Mouse (Mus musculus) stomach, embryonic 16.5 days (tissue): ENCODE measurements around the gene Chrna9. TPM values are rescaled to one million over a fixed set of nuclear protein-coding genes. Genes with fewer than 3 reads are reported as not detected.

Source experiments
- ATAC-seq: fragments of 200-750 bp; cut with Nextera tagmentation; 2 replicates; pipeline ENCODE4 v1.8.0; 2017; ENCODE audit warnings: moderate number of reproducible peaks, moderate TSS enrichment; ENCODE audit not compliant: insufficient read depth, low FRiP score
- H3K27ac ChIP-seq: fragments of 300-500 bp; sonication (generic); 2 replicates; pipeline ENCODE4 v1.5.1; 2014; ENCODE audit warnings: low read length
- H3K27me3 ChIP-seq: fragments of 300-500 bp; sonication (generic); 2 replicates; pipeline ENCODE4 v1.6.1; 2014; ENCODE audit warnings: low read length, control low read depth, mixed read lengths; ENCODE audit not compliant: control insufficient read depth, insufficient read depth
- H3K36me3 ChIP-seq: fragments of 300-500 bp; sonication (generic); 2 replicates; pipeline ENCODE4 v1.6.1; 2014; ENCODE audit warnings: low read length; ENCODE audit not compliant: control insufficient read depth, insufficient read depth
- H3K4me1 ChIP-seq: fragments of 300-500 bp; sonication (generic); 2 replicates; pipeline ENCODE4 v1.6.1; 2014; ENCODE audit warnings: low read length, control low read depth, mixed read lengths; ENCODE audit not compliant: control insufficient read depth, insufficient read depth
- H3K4me2 ChIP-seq: fragments of 300-500 bp; sonication (generic); 2 replicates; pipeline ENCODE4 v1.6.1; 2014; ENCODE audit warnings: low read depth, low read length, mixed read lengths
- H3K4me3 ChIP-seq: fragments of 300-500 bp; sonication (generic); replicated peaks from 2 replicates; pipeline ENCODE4 v1.5.1; 2014; ENCODE audit warnings: mild to moderate bottlenecking, low read length
- H3K9ac ChIP-seq: fragments of 300-500 bp; sonication (generic); 2 replicates; pipeline ENCODE4 v1.6.1; 2014; ENCODE audit warnings: low read length
- H3K9me3 ChIP-seq: fragments of 300-500 bp; sonication (generic); replicated peaks from 2 replicates; pipeline ENCODE4 v1.6.1; 2016; ENCODE audit warnings: low read length, control low read depth; ENCODE audit not compliant: control insufficient read depth
- WGBS: fragments of 180-500 bp; shearing (Covaris S2); extraction: QIAGEN DNeasy Blood & Tissue Kit; methylation state at CpG from one replicate; pipeline ENCODE4 v1.1.7; 2014; 5-methylcytosine and 5-hydroxymethylcytosine counted together
- polyA plus RNA-seq: library from polyadenylated mRNA; unstranded; fragments of >200 nt; fragmentation: Nextera tagmentation; extraction: Ambion mirVana; gene quantifications from 2 replicates; pipeline ENCODE4 v1.2.1, GENCODE M21; 2015

Gene Chrna9
- polyA plus RNA-seq, 1 experiment from 2014 or later, result 0.43 TPM

GRCm38 (mm10) chr5:65913126-65913525 is 21.6 kb upstream of the Chrna9 start:
- no peak for ATAC-seq
- 88% methylated on average over 9 of the region's 9 CpGs for WGBS
- no peaks in the 10 kb centered on the region for H3K4me1 ChIP-seq

DNA sequence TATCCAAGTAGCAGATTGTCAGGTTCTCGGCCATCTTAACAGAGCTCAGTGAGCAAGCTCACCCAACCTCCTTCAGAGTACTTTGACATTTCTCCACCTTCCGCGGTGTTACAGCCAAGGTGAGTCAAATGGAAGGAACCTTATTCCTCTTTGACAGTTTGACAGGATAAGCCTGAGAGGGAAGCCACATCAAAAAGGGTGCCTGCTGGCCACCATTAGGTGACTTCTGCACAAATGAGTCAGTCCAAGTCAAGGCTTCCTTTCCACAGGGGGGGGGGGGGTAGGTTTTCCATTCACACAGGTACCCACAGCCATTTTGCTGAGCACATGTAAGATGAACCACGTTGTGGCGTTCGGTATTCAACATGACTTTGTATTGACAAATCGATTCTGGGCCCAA is 20.4 kb upstream of the Chrna9 start:
- Histone ChIP-seq H3K9ac (no peak overlapping the region), H3K4me3 (no peak overlapping the region), H3K27me3 (no peaks in the 10 kb centered on the region), H3K9me3 (no peaks in the 10 kb centered on the region), H3K36me3 (no peaks in the 10 kb centered on the region), H3K4me2 (no peak overlapping the region), H3K27ac (no peak overlapping the region), H3K4me1 (no peaks in the 10 kb centered on the region)
- no peak for ATAC-seq
- WGBS, result 87% methylated on average over 7 of the region's 7 CpGs

More at GRCm38 (mm10) chr5:65913126-65913525, 21.6 kb upstream of the Chrna9 start:
- Histone ChIP-seq H3K9me3 (no peaks in the 10 kb centered on the region), H3K27me3 (no peaks in the 10 kb centered on the region), H3K9ac (no peak overlapping the region), H3K4me3 (no peak overlapping the region), H3K4me2 (no peak overlapping the region), H3K36me3 (no peaks in the 10 kb centered on the region), H3K27ac (no peak overlapping the region)

DNA sequence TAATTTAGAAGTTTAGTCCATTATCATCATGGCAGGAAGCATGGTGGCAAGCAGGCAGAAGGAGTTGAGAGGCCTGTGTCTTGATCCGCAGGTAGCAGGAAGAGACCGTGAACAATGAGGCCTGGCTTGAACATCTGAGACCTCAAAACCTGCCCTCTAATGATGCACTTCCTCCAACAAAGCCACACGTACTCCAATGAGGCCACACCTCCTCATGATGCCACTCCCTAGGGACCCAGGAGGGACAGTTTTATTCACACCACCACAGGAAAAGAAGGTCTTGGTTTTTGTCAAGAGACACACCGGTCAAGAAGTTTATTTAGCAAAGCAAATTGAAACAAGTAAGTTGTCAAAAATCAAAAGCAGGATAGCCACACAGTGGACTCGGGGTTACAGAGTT is 17.8 kb upstream of the Chrna9 start:
- H3K27me3 ChIP-seq, result no peaks in the 10 kb centered on the region
- no peak overlapping the region for H3K9ac ChIP-seq
- WGBS, result 85% methylated on average over 5 of the region's 5 CpGs
- no peak overlapping the region for H3K4me3 ChIP-seq
- no peak overlapping the region for H3K4me2 ChIP-seq
- no peak for ATAC-seq
- H3K4me1 ChIP-seq, result no peaks in the 10 kb centered on the region
- no peak overlapping the region for H3K27ac ChIP-seq
- no peaks in the 10 kb centered on the region for H3K9me3 ChIP-seq
- H3K36me3 ChIP-seq, result no peaks in the 10 kb centered on the region

- Histone ChIP-seq H3K4me2 (no peak overlapping the region), H3K36me3 (no peaks in the 10 kb centered on the region), H3K27ac (no peak overlapping the region), H3K9ac (no peak overlapping the region), H3K4me3 (no peak overlapping the region), H3K4me1 (no peaks in the 10 kb centered on the region), H3K9me3 (no peaks in the 10 kb centered on the region), H3K27me3 (no peaks in the 10 kb centered on the region)
- WGBS, result 85% methylated on average over 3 of the region's 3 CpGs
- ATAC-seq, result no peak
Observed at GRCm38 (mm10) chr5:65918601-65919000, 16.1 kb upstream of the Chrna9 start.

DNA sequence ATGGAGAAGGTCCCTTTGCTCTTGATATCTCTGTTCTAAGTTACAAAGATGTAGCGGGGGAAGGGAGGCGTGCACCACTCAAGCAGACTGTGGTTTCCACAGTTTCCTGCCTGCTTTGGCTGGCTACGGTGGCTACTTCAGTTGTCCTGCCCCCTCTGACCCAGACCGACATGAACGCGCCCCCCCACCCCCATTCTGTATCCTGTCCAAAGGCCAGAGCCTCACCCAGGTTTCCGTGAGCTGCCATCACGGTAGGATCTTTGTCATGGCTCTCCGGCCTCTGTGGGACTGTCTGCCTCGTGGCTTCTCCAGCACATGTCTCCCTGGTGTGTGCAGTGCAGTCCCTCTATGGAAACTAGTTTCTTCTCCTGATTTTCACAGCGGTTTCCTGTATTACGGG is 15.4 kb upstream of the Chrna9 start:
- WGBS, result 83% methylated on average over 12 of the region's 12 CpGs
- no peak for ATAC-seq
- no peak overlapping the region for H3K9ac ChIP-seq

DNA sequence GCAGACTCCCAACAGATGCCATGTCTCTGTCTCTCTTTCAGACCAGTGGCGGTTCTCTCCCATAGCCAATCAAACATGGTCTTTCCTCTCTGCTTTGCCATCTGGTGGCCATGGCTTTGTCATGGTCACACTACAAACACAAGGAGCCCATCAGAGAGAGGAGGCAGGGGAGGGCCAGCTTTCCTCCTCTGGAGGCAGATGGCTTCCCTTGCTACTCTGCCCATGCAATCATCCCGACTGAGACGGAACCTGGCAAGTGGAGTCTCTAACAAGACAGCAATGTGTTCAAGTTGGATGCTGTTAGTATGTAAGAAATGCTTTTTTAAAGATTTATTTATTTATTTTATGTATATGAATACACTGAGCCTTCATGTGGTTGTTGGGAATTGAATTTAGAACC is 14.8 kb upstream of the Chrna9 start:
- Histone ChIP-seq H3K4me1 (no peaks in the 10 kb centered on the region), H3K4me3 (no peak overlapping the region), H3K36me3 (no peaks in the 10 kb centered on the region), H3K27me3 (no peaks in the 10 kb centered on the region), H3K9ac (no peak overlapping the region), H3K4me2 (no peak overlapping the region), H3K27ac (no peak overlapping the region), H3K9me3 (no peaks in the 10 kb centered on the region)
- ATAC-seq, result no peak
- WGBS, result 89% methylated on average over 3 of the region's 3 CpGs

More for the DNA sequence above, 15.4 kb upstream of the Chrna9 start:
- Histone ChIP-seq H3K36me3 (no peaks in the 10 kb centered on the region), H3K9me3 (no peaks in the 10 kb centered on the region), H3K4me3 (no peak overlapping the region), H3K4me2 (no peak overlapping the region), H3K27ac (no peak overlapping the region), H3K4me1 (no peaks in the 10 kb centered on the region), H3K27me3 (no peaks in the 10 kb centered on the region)

GRCm38 (mm10) chr5:65920701-65921426 is 13.9 kb upstream of the Chrna9 start:
- 79% methylated on average over 12 of the region's 12 CpGs for WGBS
- Histone ChIP-seq H3K27ac (no peak overlapping the region), H3K27me3 (no peaks in the 10 kb centered on the region)

GRCm38 (mm10) chr5:65921477-65922138 is 13.1 kb upstream of the Chrna9 start:
- no peak overlapping the region for H3K4me2 ChIP-seq
- no peak overlapping the region for H3K4me3 ChIP-seq
- no peak for ATAC-seq
- no peak overlapping the region for H3K27ac ChIP-seq
- WGBS, result 71% methylated on average over 9 of the region's 9 CpGs
- H3K9ac ChIP-seq, result no peak overlapping the region
- no peaks in the 10 kb centered on the region for H3K9me3 ChIP-seq
- H3K4me1 ChIP-seq, result no peaks in the 10 kb centered on the region
- no peaks in the 10 kb centered on the region for H3K36me3 ChIP-seq
- no peaks in the 10 kb centered on the region for H3K27me3 ChIP-seq

More at GRCm38 (mm10) chr5:65920701-65921426, 13.9 kb upstream of the Chrna9 start:
- Histone ChIP-seq H3K4me1 (no peaks in the 10 kb centered on the region), H3K4me2 (no peak overlapping the region), H3K9me3 (no peaks in the 10 kb centered on the region), H3K36me3 (no peaks in the 10 kb centered on the region), H3K9ac (no peak overlapping the region), H3K4me3 (no peak overlapping the region)
- ATAC-seq, result no peak

DNA sequence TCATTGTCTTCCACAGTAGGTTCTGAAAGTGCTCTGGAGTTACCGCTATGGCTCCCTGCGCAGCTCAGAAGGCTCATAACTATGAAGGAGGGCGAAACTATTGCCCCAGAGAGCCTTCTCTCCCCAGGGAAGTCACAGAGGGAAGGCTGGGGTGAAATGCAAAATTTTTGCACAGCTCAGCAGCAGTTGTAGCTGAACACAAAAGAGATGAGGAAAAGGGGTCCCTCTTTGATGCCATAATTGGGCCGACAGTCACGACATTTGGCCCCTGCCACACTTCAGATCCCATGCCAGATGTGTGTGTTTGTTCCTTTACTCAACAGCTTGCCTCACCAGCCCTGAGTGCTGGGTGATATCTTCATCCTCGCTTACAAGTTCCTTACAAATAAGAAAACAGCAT is 8.1 kb upstream of the Chrna9 start:
- no peak for ATAC-seq
- Histone ChIP-seq H3K36me3 (no peaks in the 10 kb centered on the region), H3K4me3 (no peak overlapping the region), H3K9ac (no peak overlapping the region), H3K4me1 (no peaks in the 10 kb centered on the region), H3K27me3 (no peaks in the 10 kb centered on the region), H3K27ac (no peak overlapping the region), H3K4me2 (no peak overlapping the region), H3K9me3 (no peaks in the 10 kb centered on the region)
- WGBS, result 84% methylated on average over 6 of the region's 6 CpGs
